Mouse (Mus musculus): ENCODE measurements around the gene Slc24a3. TPM values are rescaled to one million over a fixed set of nuclear protein-coding genes. Genes with fewer than 3 reads are reported as not detected.

Gene Slc24a3
- total RNA-seq, 4 experiments from 2014 or later: 151 to 176 (median 168) TPM

- DNase-seq (ENCODE audit: low spot score in 2 of 2): peak in 1 of 2 experiments; percentile 26
These were observed 508.4 kb downstream of the Slc24a3 start for GRCm38 (mm10) chr2:145675756-145676543.

DNA sequence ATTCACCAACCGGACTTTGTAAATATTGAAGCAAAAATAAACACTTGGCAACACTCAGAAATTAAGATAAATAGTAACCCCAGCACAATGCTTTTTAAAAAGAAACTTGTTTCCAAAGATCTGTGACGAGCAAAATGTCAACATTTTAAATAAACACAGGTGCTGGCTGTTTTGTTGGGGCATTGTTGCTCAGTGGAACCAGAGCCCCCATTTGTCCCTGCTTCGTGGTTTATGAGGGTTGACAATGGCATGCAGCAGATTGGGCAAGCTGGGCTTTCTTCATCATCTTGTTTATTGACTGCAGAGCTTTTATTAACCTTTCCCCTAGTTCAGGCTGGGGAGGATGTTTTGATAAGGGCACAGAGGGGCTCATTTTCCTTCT is 509.0 kb downstream of the Slc24a3 start:
- no peak for DNase-seq (ENCODE audit: low spot score in 2 of 2)

GRCm38 (mm10) chr2:145676936-145677335 is 509.4 kb downstream of the Slc24a3 start:
- no peak for DNase-seq (ENCODE audit: low spot score in 2 of 2)

- no peak for DNase-seq (ENCODE audit: low spot score in 2 of 2)
These were observed 512.6 kb downstream of the Slc24a3 start for GRCm38 (mm10) chr2:145680141-145680540.

GRCm38 (mm10) chr2:145680762-145681161 is 513.2 kb downstream of the Slc24a3 start:
- DNase-seq (ENCODE audit: low spot score in 2 of 2): no peak

- no peak for DNase-seq (ENCODE audit: low spot score in 2 of 2)
These were observed 514.1 kb downstream of the Slc24a3 start for GRCm38 (mm10) chr2:145681626-145682025.

DNA sequence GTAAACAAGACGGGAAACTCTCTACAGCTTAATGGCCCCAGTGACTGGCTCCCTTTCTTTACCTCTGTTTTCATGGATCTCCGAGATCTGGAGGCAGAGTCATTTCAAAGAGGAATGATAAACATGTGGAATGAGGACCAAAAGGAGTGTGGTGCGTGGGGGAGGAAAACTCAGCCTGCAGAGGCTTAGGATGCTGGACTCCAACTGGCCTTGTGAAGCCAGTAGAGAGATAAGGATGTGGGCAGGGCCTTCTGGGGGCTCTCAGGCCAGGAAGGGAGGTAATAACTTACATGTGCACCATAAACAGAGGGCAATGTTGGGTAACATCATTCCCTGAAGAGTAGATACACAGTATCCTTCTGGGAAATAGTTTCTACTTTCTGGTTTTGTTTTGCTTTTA is 515.4 kb downstream of the Slc24a3 start:
- DNase-seq (ENCODE audit: low spot score in 2 of 2): no peak

DNA sequence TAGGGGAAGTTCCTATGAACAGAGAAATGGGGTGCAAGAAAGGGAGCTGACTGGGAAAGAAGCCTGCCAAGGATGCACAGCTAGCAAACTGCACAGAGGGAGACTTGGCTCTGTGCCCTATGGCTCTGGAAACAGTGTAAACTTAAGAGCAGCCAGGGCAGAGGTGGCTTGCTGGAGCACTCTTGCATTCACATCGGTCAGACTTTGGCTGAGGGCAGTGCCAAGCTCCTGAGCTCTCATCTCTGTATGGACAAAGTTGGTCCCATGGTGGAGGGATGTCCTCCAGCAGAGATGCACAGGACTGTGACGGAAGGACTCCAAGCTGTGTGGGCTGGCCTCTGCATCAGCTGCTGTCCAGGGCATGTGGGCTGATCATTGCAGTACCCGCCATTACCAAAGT is 516.0 kb downstream of the Slc24a3 start:
- no peak for DNase-seq (ENCODE audit: low spot score in 2 of 2)

DNA sequence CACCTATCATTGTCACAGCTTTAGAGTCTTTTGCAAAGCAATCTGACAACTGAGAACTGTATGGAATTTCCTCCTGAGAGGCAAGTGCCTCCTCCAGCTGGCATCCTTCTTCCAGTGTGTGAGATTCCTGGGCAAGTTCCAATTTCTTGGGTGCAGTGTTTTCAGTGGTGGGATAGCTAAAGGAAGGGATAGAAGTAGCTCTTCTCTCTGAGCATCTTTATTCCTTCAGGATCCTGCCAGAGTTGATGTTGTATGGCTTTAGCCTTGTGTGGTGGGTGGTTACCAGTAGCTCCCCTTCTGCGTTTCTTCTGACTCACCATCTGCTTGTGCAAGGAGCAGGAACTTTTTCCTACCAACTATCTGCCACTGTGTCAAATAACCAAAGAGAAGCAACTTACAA is 516.6 kb downstream of the Slc24a3 start:
- peak; percentile 31 to 40 for DNase-seq (ENCODE audit: low spot score in 2 of 2)

DNA sequence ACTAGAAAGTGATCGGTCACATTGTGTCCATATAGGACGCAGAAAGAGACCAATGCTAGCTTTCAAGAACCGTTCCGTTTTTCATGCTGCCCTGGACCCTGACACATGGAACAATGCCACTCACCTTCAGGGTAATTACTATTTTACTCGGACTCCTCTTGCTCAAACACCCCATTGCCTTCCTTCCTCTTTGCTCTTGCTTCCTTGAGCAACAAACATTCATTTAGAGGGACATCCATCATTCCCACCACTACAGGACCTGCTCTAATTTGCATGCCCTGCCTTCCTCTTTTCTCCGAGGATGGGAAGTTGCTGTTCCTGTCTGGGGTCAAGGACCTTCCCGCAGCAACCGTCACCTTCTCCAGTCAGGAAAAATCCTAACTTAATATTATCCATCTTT is 517.3 kb downstream of the Slc24a3 start:
- no peak for DNase-seq (ENCODE audit: low spot score in 2 of 2)

DNA sequence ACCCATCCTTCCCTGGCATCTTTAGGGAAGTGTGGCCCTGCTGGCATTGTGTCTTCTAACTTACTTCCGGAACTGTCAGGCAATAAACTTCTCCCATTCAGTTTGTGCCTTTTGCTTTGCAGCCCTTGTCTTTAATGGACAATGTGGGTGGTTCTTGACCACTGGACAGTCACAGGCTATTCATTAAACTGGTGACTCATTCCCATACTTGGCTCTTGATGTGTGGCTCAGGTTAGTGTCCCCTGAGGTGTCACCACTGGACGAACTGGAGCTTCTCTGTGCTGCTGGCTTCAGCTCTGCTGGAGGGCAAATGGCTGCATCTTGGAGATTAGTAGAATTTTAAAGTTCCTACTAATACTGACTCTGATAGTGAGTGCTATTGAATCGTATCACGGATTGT is 518.5 kb downstream of the Slc24a3 start:
- DNase-seq (ENCODE audit: low spot score in 2 of 2): no peak

DNA sequence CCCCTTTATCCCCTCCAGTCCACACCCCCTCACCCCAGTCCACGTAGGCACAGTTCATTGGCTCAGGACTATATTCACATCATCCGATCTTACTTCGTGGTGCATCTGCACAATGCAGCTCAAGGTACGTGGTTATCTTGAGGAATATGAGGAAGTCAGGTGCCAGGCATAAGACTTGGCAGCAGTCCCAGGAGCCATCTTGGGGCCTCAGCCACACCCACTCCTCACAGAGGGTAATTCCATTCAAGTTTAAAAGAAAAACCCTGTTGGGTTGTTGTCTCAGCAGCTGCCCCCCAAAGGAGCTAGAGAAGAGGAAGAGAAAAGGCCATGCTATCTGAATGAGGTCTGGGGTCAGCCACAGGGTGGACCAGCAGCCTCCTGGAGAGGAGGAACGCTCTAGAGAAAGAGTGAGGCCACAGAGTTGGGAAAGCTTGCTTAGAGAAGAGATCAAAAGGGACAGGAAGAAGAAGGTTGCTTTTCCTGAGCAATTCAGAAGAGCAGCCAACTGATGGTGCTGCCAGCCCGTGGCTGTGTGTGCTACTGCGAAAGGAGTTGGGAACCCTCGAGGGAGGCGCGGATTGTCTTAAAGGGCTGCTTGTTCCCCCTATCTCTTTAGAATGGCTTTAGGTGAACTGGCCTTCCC is 523.9 kb downstream of the Slc24a3 start:
- DNase-seq (ENCODE audit: low spot score in 2 of 2): no peak
